Mouse (Mus musculus) lung, adult 18-20 months (tissue): ENCODE results near the gene Cadm2.

ENCODE experiments used
- DNase-seq, 2 experiments: peaks; one replicate each; pipeline ENCODE4 v3.0.0; 2022; ENCODE audit warnings: mixed read lengths in 2 of 2

The Cadm2 gene

DNA sequence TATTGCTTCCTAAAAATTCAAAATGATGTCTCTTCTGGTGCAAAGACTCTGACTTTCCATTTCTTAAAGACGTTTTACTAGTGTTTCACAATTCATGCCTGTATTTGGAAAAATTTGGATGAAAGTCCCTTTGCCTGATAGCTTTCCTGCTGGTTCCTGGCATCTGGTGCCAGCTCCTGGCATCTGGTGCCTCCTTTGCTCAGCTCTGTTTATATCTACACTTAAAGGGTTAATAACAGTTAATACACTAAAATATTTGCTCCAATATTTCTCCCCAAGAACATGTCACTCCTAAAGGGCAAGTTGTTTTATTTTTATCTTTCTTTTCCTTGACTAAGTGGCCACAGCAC lies 969.7 kb downstream of the Cadm2 start:
- DNase-seq = no peak

DNA sequence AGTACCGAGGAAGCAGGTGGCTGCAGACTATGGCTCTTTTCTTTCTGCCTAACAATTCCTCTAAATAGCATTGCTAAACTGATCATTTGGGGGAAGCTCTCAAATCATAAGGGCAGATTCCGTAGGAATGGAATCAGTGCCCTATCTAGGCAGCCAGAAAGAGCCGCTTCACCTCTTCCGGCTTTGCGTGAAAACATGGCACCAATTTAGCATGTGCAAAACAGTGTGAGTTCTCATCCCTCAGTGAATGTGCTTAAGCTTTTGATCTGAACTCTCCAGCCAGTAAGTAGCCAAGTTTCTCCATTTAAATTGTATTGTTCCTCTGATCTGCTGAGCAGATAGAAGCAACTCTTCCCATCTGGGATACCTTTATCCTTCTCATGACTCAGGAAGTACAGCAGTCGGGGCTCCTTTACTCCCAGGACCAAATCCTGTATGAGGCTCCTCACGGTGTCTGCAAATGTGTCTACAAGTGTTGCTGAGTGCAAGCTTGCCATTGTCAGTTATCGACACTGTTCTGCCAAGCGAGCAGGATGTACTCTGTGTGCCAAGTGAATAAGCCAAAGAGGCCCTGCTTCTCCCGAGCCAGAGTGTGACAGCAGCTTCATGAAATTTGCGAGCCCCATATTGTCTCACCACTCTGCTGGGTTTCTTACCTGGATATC lies 970.2 kb downstream of the Cadm2 start:
- no peak for DNase-seq

DNA sequence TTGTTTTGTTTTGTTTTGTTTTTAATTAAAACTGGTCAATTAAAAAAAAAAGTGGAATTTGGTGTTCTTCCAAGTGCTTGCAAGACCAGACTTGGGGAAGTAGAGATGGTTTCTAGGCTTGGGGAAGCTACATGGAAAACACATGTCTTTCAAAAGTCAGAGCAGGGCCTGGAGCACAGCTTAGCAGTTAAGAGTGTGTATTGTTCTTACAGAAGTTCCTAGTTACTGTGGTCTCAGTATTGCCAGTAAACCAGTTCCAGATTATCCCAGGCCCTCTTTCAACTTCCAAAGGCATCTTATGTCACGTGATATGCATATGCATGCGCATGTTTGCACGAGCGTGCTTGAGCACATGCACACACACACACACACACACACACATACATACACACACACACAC lies 972.9 kb downstream of the Cadm2 start:
- DNase-seq = no peak

DNA sequence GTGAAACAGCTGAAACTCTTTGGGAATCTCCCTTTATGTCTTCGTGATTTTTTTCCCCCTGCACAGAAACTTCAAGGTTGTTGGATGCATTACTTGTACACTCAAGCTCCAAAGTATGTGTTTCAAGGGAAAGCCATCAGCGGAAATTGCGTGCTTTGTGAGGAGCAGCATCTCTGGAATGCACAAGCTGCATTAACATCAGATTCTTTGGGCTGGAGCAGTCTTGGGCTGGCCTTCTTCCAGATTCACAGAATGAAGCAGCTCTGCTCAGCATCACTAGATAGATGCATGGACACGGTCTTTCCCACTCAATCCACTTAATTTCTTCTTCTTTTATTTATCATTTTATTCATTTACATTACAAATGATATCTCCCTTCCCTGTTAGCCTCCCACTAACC lies 977.1 kb downstream of the Cadm2 start:
- no peak for DNase-seq

DNA sequence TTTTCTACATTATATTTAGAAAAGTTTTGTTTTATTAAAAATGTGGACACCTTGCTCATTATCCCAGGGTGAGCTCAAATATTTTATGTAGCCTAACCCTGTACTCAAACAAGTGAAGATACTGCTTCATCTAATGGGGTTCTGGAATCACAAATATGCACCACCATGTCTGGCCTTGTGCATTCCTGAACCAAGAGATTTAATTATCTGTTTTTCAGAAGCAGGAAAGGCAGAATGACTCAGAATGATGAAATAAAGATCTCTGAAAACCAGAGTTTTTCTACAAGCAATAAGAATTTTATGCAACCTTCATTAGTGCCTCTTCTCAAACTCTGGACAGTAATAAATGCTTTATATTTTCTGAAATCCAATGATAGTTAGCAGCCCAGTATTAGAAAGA lies 993.2 kb downstream of the Cadm2 start:
- no peak for DNase-seq

DNA sequence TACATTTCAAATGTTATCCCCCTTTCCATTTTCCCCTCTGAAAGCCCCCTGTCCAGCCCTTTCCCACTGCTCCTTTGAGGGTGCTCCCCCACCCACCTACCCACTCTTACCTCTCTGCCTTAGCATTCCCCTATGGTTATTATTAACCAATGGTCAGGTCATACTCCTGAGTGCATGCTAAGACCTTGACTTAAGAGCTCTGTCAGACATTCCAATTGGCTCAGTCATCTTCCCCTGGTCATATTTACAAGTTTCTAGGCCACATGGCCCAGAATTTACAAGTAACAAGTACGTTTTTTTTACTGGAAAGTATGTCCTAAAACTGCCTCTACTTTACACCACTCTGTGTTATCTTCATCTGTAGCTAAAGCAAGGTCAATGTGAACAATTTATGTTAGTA lies 998.3 kb downstream of the Cadm2 start:
- DNase-seq = no peak

DNA sequence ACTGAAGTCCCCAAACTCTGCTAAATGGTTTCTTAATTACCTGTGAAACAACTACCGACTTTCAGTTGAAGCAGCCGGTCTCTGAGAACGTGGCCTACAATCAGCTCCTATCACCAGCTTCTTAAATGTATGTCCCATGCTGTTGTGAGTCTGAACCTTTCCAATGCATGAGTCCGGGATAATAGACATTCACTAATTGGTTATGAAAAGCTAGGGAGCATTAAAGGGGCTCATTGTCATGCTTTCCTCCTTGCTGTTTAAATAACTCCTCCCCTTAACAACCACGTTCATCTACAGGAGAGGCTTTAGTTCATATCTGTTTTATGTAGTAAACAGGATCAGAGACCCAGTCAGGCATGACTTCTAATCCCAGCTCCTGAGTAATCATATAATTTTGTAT lies 1008.1 kb downstream of the Cadm2 start:
- no peak for DNase-seq
